Mouse (Mus musculus) left cerebral cortex, adult 2 months (tissue): ENCODE data around the gene Plekhh1. TPM values are rescaled to one million over a fixed set of nuclear protein-coding genes. Genes with fewer than 3 reads are reported as not detected.

Experiments
- DNase-seq, 2 experiments: peaks; one replicate each; pipeline ENCODE4 v3.0.0; 2021 to 2022; ENCODE audit warnings: low spot score in 2 of 2, mixed read lengths in 1 of 2; ENCODE audit errors: extremely low spot score in 1 of 2
- H3K27ac ChIP-seq: fragments of 200-600 bp; 2 replicates; pipeline ENCODE4 v1.8.1; 2022
- H3K4me3 ChIP-seq: fragments of 200-600 bp; 2 replicates; pipeline ENCODE4 v1.8.1; 2022
- CTCF ChIP-seq: fragments of 200-600 bp; IDR thresholded peaks from 2 replicates; pipeline ENCODE4 v1.8.1; 2022; ENCODE audit warnings: antibody characterized with exemption, mild to moderate bottlenecking, moderate library complexity
- intact Hi-C: fragments of 180-260 bp; cut with DNase I; formaldehyde crosslinking; loops from one replicate; pipeline ENCODE4 v1.15.1; 2025
- total RNA-seq, 2 experiments: library from RNA; stranded (reverse); gene quantifications; 2 replicates each; pipeline ENCODE4 v1.2.3; 2021

Gene Plekhh1
- total RNA-seq, 2 experiments from 2014 or later = 9.1 to 12.1 TPM

- TF ChIP-seq CTCF = no peak
- Histone ChIP-seq H3K4me3 (no peak overlapping the region), H3K27ac (no peak overlapping the region)
- no peak for DNase-seq
- intact Hi-C loops = no loop called here
These were observed 32.0 kb downstream of the Plekhh1 start for GRCm38 (mm10) chr12:79060766-79061652.

GRCm38 (mm10) chr12:79064451-79064850 is 35.5 kb downstream of the Plekhh1 start:
- no peak for TF ChIP-seq CTCF
- Histone ChIP-seq H3K27ac (no peak overlapping the region), H3K4me3 (no peak overlapping the region)
- intact Hi-C loops = no loop called here
- no peak for DNase-seq

GRCm38 (mm10) chr12:79066431-79066830 is 37.5 kb downstream of the Plekhh1 start:
- no peak for TF ChIP-seq CTCF
- Histone ChIP-seq H3K4me3 (no peak overlapping the region), H3K27ac (no peak overlapping the region)
- no peak for DNase-seq
- intact Hi-C loops = no loop called here

GRCm38 (mm10) chr12:79067526-79067925 is 38.6 kb downstream of the Plekhh1 start:
- H3K4me3 ChIP-seq = no peak overlapping the region
- intact Hi-C loops = no loop called here

GRCm38 (mm10) chr12:79068306-79068705 is 39.3 kb downstream of the Plekhh1 start:
- intact Hi-C loops = no loop called here
- TF ChIP-seq CTCF = no peak
- no peak for DNase-seq
- H3K27ac ChIP-seq = no peak overlapping the region
- no peak overlapping the region for H3K4me3 ChIP-seq

More at GRCm38 (mm10) chr12:79067526-79067925, 38.6 kb downstream of the Plekhh1 start:
- DNase-seq = no peak
- TF ChIP-seq CTCF = no peak
- H3K27ac ChIP-seq = no peak overlapping the region

- TF ChIP-seq CTCF = no peak
- intact Hi-C loops = no loop called here
- Histone ChIP-seq H3K4me3 (no peak overlapping the region), H3K27ac (no peak overlapping the region)
- no peak for DNase-seq
These were observed 40.2 kb downstream of the Plekhh1 start for GRCm38 (mm10) chr12:79069187-79069608.

- DNase-seq = no peak
- H3K4me3 ChIP-seq = no peak overlapping the region
- TF ChIP-seq CTCF = no peak
- no peak overlapping the region for H3K27ac ChIP-seq
- intact Hi-C loops = no loop called here
These were observed 41.0 kb downstream of the Plekhh1 start for GRCm38 (mm10) chr12:79069916-79070315.

GRCm38 (mm10) chr12:79070736-79071333 is 41.9 kb downstream of the Plekhh1 start:
- TF ChIP-seq CTCF = no peak
- Histone ChIP-seq H3K27ac (no peak overlapping the region), H3K4me3 (no peak overlapping the region)
- intact Hi-C loops = no loop called here
- no peak for DNase-seq

GRCm38 (mm10) chr12:79072576-79072975 is 43.6 kb downstream of the Plekhh1 start:
- DNase-seq = no peak
- Histone ChIP-seq H3K27ac (no peak overlapping the region), H3K4me3 (no peak overlapping the region)
- intact Hi-C loops = no loop called here
- no peak for TF ChIP-seq CTCF

GRCm38 (mm10) chr12:79073362-79073761 is 44.4 kb downstream of the Plekhh1 start:
- DNase-seq = no peak
- no peak for TF ChIP-seq CTCF
- Histone ChIP-seq H3K4me3 (no peak overlapping the region), H3K27ac (no peak overlapping the region)
- intact Hi-C loops = no loop called here

- Histone ChIP-seq H3K27ac (peak within 1 kb of the TSS; percentile 77), H3K4me3 (peak within 1 kb of the TSS; percentile 84)
- no peak for TF ChIP-seq CTCF
- intact Hi-C loops = loop anchor here (5.0 kb wide), 2 partner anchors 82 to 227 kb away; partner anchors contain the start of genes Atp6v1d, Eif2s1 and Tmem229b
- peak; percentile 83 to 85 for DNase-seq
These were observed 60.3 kb downstream of the Plekhh1 start, which contains the start of gene Pigh for GRCm38 (mm10) chr12:79089182-79089812. TSS of gene Pigh (minus strand) at chr12:79089651.

GRCm38 (mm10) chr12:79092569-79092968 is 63.6 kb downstream of the Plekhh1 start:
- Histone ChIP-seq H3K27ac (no peak overlapping the region), H3K4me3 (no peak overlapping the region)
- peak; percentile 66 for TF ChIP-seq CTCF
- peak; percentile 47 to 57 for DNase-seq
- intact Hi-C loops = loop anchor here (10.0 kb wide), 1 partner anchor 888 kb away; no protein-coding TSS in a partner anchor
